Mouse (Mus musculus) limb, embryonic 15.5 days (tissue): ENCODE data around the gene 2410004B18Rik. TPM values are rescaled to one million over a fixed set of nuclear protein-coding genes. Genes with fewer than 3 reads are reported as not detected.

Experiments used
- ATAC-seq: fragments of 200-750 bp; cut with Nextera tagmentation; 2 replicates; pipeline ENCODE4 v1.8.0; 2017; ENCODE audit warnings: low read depth, moderate TSS enrichment; ENCODE audit not compliant: insufficient number of reproducible peaks, low FRiP score, low TSS enrichment
- H3K27ac ChIP-seq: fragments of 300-500 bp; sonication (generic); 2 replicates; pipeline ENCODE4 v1.5.1; 2015; ENCODE audit warnings: moderate library complexity, mild to moderate bottlenecking, inconsistent platforms
- H3K27me3 ChIP-seq: fragments of 300-500 bp; sonication (generic); 2 replicates; pipeline ENCODE4 v1.6.1; 2015; ENCODE audit warnings: inconsistent platforms
- H3K36me3 ChIP-seq: fragments of 300-500 bp; sonication (generic); 2 replicates; pipeline ENCODE4 v1.6.1; 2015; ENCODE audit warnings: inconsistent platforms
- H3K4me1 ChIP-seq: fragments of 300-500 bp; sonication (generic); 2 replicates; pipeline ENCODE4 v1.6.1; 2015; ENCODE audit warnings: inconsistent platforms
- H3K4me2 ChIP-seq: fragments of 300-500 bp; sonication (generic); 2 replicates; pipeline ENCODE4 v1.6.1; 2015; ENCODE audit warnings: mild to moderate bottlenecking, inconsistent platforms
- H3K4me3 ChIP-seq: fragments of 300-500 bp; sonication (generic); 2 replicates; pipeline ENCODE4 v1.5.1; 2015; ENCODE audit warnings: mild to moderate bottlenecking, inconsistent platforms
- H3K9ac ChIP-seq: fragments of 300-500 bp; sonication (generic); 2 replicates; pipeline ENCODE4 v1.6.1; 2015; ENCODE audit warnings: inconsistent platforms
- H3K9me3 ChIP-seq: fragments of 300-500 bp; sonication (generic); 2 replicates; pipeline ENCODE4 v1.6.1; 2016; ENCODE audit warnings: inconsistent platforms
- WGBS: fragments of 180-500 bp; shearing (Covaris S2); methylation state at CpG from one replicate; pipeline ENCODE4 v1.1.7; 2015; 5-methylcytosine and 5-hydroxymethylcytosine counted together
- polyA plus RNA-seq: library from polyadenylated mRNA; unstranded; fragments of >200 nt; fragmentation: Nextera tagmentation; extraction: Ambion mirVana; gene quantifications from 2 replicates; pipeline ENCODE4 v1.2.1, GENCODE M21; 2015

2410004B18Rik gene
- polyA plus RNA-seq, 1 experiment from 2014 or later, result 45.7 TPM

DNA sequence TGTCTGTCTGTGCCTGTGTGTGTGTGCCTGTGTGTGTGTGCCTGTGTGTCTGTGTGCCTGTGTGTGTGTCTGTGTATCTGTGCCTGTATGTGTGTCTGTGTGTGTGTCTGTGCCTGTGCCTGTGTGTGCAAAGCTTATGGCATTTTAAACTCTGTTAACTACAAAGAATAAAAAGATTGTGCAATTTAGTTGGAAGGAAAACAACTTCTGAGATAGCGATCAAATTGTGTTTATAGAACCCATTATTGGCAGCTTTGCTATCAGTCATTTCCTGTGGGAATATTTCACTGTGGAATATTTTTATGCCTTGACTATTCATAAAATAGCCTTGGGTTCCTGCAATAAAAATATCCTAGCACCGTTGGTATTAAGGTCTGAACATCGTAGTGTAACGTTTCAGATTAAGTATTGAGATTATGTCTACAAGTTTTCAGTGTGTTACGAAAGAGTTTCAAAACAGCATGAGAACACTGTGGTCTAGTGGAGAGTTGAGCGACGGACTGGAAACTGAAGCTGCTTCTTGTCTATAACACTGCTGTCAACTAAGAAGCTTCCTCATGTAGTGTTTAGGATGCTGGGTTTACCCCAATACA lies 47.6 kb downstream of the 2410004B18Rik start:
- Histone ChIP-seq H3K9ac (no peak overlapping the region), H3K27ac (no peak overlapping the region), H3K4me3 (no peak overlapping the region), H3K27me3 (no peaks in the 10 kb centered on the region), H3K4me1 (peaks cover 15% of the 10 kb centered on the region), H3K9me3 (no peaks in the 10 kb centered on the region), H3K36me3 (no peaks in the 10 kb centered on the region), H3K4me2 (no peak overlapping the region)
- no peak for ATAC-seq
- WGBS, result 55% methylated on average over 7 of the region's 7 CpGs

DNA sequence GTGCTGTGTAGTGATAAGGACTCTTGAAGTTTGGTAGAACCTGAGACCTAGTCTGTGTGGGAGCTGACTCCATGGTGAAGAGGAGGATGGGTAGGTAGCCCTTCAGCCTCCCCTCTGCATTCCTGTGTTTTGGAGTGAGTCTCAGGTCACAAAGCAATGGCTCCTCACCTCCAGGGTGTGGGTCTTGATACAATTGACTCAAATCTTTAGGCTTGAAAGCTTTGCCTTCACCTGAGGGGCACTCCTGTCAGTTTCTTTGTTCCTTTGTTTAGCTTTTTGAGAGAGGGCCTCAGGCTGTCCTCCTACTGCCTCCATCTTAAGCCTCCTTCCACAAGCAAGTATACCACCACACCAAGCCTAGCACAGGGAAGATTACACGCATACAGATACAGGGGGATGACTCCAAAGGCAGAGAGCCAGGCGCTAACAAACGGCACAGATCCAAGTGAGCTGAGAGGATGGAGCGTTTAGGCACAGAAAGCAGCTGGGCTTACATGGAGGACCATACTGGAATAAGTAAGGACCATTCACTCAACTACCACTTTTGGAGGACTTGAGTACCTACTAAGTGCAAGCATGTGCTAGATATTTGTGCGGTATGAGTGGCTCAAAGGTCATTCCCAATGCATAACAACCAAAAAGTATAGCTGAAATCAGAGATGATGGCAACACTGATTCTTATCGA lies 48.6 kb downstream of the 2410004B18Rik start:
- no peak for ATAC-seq
- Histone ChIP-seq H3K9ac (no peak overlapping the region), H3K4me3 (no peak overlapping the region), H3K4me2 (no peak overlapping the region), H3K9me3 (no peaks in the 10 kb centered on the region), H3K27me3 (no peaks in the 10 kb centered on the region), H3K36me3 (no peaks in the 10 kb centered on the region), H3K4me1 (peaks cover 15% of the 10 kb centered on the region), H3K27ac (no peak overlapping the region)
- 63% methylated on average over 6 of the region's 6 CpGs for WGBS

GRCm38 (mm10) chr3:145987268-145987969 lies 49.6 kb downstream of the 2410004B18Rik start, which contains the start of gene Syde2:
TSS of gene Syde2 (plus strand) at chr3:145987870.
- H3K4me1 ChIP-seq, result peaks cover 18% of the 10 kb centered on the region
- H3K4me2 ChIP-seq, result peak within 1 kb of the TSS; percentile 93
- peak within 1 kb of the TSS; percentile 68 for H3K4me3 ChIP-seq
- WGBS, result under 1% methylated on average over 59 of the region's 65 CpGs
- no peaks in the 10 kb centered on the region for H3K36me3 ChIP-seq
- ATAC-seq, result peak; percentile 87
- no peaks in the 10 kb centered on the region for H3K9me3 ChIP-seq
- H3K9ac ChIP-seq, result peak within 1 kb of the TSS; percentile 64
- peak within 1 kb of the TSS; percentile 90 for H3K27ac ChIP-seq
- H3K27me3 ChIP-seq, result no peaks in the 10 kb centered on the region

- under 1% methylated on average over 96 of the region's 101 CpGs for WGBS
- peak overlapping the region; percentile 68 for H3K4me3 ChIP-seq
These were observed 50.3 kb downstream of the 2410004B18Rik start for GRCm38 (mm10) chr3:145987970-145988683.

DNA sequence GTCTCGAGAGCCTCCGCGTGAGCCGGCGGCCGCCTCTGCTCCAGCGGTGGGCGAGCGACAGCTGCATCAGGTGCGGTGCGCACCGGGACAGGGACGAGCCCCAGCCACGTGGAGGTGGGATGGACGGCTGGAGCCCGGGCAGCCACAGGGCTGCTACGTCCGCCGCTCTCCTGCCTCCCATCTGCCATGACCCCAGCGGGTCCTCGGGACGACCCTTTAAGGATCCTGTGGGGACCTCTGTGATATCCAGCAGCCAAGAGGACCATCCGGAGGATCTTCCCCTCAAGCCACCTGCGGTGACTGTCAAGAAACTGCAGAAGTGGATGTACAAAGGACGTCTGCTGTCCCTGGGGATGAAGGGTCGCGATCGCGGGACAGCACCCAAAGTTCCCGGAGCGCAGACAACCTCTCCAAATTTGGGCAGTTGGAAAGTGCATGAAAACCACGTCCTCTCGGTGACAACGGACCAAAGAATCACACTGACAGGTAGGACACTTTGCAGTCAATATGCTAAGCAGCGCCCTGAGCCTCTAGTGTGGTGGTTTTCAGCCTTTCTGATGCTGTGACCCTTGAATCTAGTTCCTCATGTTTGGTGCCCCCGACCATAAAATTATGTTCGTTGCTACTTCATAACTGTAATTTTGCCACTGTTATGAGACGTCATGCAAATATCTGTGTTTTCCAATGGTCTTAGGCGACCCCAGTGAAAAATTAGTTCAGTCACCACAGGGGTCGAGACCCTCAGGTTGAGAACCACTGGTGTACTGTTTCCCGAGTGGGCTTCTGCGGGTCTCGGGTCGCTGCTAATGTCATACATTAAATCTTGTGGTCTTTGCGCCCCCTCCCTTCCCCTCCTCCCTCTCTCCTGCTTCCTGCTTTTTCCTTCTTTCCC lies 51.1 kb downstream of the 2410004B18Rik start:
- peak; percentile 22 for ATAC-seq
- peak overlapping the region; percentile 90 for H3K27ac ChIP-seq
- no peaks in the 10 kb centered on the region for H3K36me3 ChIP-seq
- H3K9ac ChIP-seq, result peak overlapping the region; percentile 64
- H3K9me3 ChIP-seq, result no peaks in the 10 kb centered on the region
- H3K4me3 ChIP-seq, result peak overlapping the region; percentile 68
- H3K4me2 ChIP-seq, result peak overlapping the region; percentile 93
- peaks cover 30% of the 10 kb centered on the region for H3K4me1 ChIP-seq
- WGBS, result under 1% methylated on average over 44 of the region's 45 CpGs
- H3K27me3 ChIP-seq, result no peaks in the 10 kb centered on the region

More at GRCm38 (mm10) chr3:145987970-145988683, 50.3 kb downstream of the 2410004B18Rik start:
- H3K36me3 ChIP-seq, result no peaks in the 10 kb centered on the region
- no peaks in the 10 kb centered on the region for H3K27me3 ChIP-seq
- peak overlapping the region; percentile 93 for H3K4me2 ChIP-seq
- H3K9me3 ChIP-seq, result no peaks in the 10 kb centered on the region
- H3K27ac ChIP-seq, result peak overlapping the region; percentile 90
- H3K9ac ChIP-seq, result peak overlapping the region; percentile 64
- H3K4me1 ChIP-seq, result peaks cover 25% of the 10 kb centered on the region
- ATAC-seq, result peak; percentile 76

DNA sequence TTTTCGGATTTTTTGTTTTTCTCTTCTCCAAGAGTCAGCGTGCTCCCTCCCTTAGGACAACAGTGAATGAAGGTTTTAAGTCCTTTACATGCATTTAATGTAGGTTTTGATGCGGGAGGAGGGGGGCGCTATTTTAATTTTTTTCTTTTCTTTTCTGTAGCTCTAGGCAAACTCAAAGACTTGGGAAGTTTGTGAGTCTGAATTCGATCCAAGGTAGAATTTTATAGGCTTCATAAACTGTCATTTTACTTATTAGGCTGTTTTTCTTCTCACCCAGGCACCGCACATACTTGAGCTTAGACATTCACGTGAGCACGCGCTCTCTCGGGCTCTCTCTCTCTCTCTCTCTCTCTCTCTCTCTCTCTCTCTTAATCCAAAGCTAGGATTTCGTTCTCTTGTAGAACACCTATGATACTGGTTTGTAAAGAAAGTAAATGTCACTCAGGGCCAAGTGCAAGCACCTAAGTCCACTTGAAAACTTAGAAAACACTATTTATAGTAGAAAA lies 51.8 kb downstream of the 2410004B18Rik start:
- no peak overlapping the region for H3K27ac ChIP-seq
- WGBS, result 2% methylated on average over 11 of the region's 11 CpGs

GRCm38 (mm10) chr3:145991130-145991529 lies 53.3 kb downstream of the 2410004B18Rik start:
- no peaks in the 10 kb centered on the region for H3K9me3 ChIP-seq
- no peaks in the 10 kb centered on the region for H3K36me3 ChIP-seq
- no peaks in the 10 kb centered on the region for H3K27me3 ChIP-seq
- H3K4me1 ChIP-seq, result peaks cover 30% of the 10 kb centered on the region
- ATAC-seq, result no peak
- no peak overlapping the region for H3K9ac ChIP-seq
- no peak overlapping the region for H3K4me3 ChIP-seq
- no peak overlapping the region for H3K4me2 ChIP-seq
- H3K27ac ChIP-seq, result no peak overlapping the region
- WGBS, result 62% methylated on average over 13 of the region's 13 CpGs

More for the DNA sequence above, 51.8 kb downstream of the 2410004B18Rik start:
- no peak for ATAC-seq
- peak overlapping the region; percentile 93 for H3K4me2 ChIP-seq
- H3K36me3 ChIP-seq, result no peaks in the 10 kb centered on the region
- no peak overlapping the region for H3K9ac ChIP-seq
- no peaks in the 10 kb centered on the region for H3K27me3 ChIP-seq
- H3K9me3 ChIP-seq, result no peaks in the 10 kb centered on the region
- peaks cover 30% of the 10 kb centered on the region for H3K4me1 ChIP-seq
- peak overlapping the region; percentile 68 for H3K4me3 ChIP-seq

DNA sequence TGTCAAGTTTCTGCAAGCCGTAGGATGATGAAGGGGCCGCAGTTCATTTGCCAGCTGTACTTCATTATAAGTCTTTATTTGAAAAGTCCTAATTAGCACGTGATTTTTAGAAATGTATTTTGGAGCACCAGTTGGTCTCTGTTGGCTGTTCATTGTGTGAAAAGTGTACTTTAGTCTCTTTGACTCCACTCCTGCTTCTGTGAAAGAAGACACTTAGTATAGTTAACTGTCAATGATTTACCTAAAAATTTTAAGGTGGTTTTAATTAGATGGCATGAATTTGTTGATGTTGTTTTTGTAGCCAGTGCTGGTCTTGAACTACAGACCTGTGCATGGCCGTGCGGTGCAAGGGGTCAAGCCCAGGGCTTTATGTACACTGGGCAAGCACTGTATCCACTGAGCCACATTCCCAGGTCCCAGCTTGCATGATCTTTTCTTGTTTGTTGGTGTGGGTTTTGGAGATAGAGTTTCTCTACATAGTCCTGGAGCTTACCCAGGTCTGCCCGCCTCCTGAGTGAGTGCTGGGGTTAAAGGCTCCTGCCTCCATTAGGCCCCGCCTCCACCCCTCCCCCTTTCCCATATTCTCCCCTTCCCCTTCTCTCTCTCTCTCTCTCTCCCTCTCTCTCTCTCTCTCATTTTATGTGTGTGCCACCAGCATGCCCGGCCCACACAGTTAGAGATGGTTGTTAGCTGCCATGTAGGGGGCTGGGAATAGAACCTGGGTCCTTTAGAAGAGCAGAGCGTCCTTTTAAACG lies 54.3 kb downstream of the 2410004B18Rik start:
- H3K27me3 ChIP-seq, result no peaks in the 10 kb centered on the region
- no peaks in the 10 kb centered on the region for H3K36me3 ChIP-seq
- no peak overlapping the region for H3K9ac ChIP-seq
- H3K9me3 ChIP-seq, result no peaks in the 10 kb centered on the region
- no peak overlapping the region for H3K27ac ChIP-seq
- WGBS, result 81% methylated on average over 10 of the region's 10 CpGs
- H3K4me1 ChIP-seq, result peaks cover 30% of the 10 kb centered on the region
- H3K4me3 ChIP-seq, result no peak overlapping the region
- no peak overlapping the region for H3K4me2 ChIP-seq
- no peak for ATAC-seq

- H3K9ac ChIP-seq, result no peak overlapping the region
- whole genome bisulfite sequencing, result 50% methylated on average over 10 of the region's 10 CpGs
These were observed 55.0 kb downstream of the 2410004B18Rik start for GRCm38 (mm10) chr3:145992796-145993195.

GRCm38 (mm10) chr3:145993481-145994201 lies 55.8 kb downstream of the 2410004B18Rik start:
- Histone ChIP-seq H3K4me2 (no peak overlapping the region), H3K9ac (no peak overlapping the region), H3K4me1 (peaks cover 28% of the 10 kb centered on the region), H3K27me3 (no peaks in the 10 kb centered on the region), H3K4me3 (no peak overlapping the region), H3K27ac (0 out of 2 replicates have a peak overlapping the region, but pooled peaks have one; percentile 17), H3K36me3 (0 out of 2 replicates have a peak, but pooled peaks cover 3% of the 10 kb centered on the region), H3K9me3 (no peaks in the 10 kb centered on the region)
- no peak for ATAC-seq
- WGBS, result 62% methylated on average over 14 of the region's 14 CpGs

More at GRCm38 (mm10) chr3:145992796-145993195, 55.0 kb downstream of the 2410004B18Rik start:
- H3K27me3 ChIP-seq, result no peaks in the 10 kb centered on the region
- no peak overlapping the region for H3K4me3 ChIP-seq
- H3K4me1 ChIP-seq, result peaks cover 30% of the 10 kb centered on the region
- H3K4me2 ChIP-seq, result 0 out of 2 replicates have a peak overlapping the region, but pooled peaks have one; percentile 10
- ATAC-seq, result no peak
- H3K9me3 ChIP-seq, result no peaks in the 10 kb centered on the region
- no peaks in the 10 kb centered on the region for H3K36me3 ChIP-seq
- H3K27ac ChIP-seq, result no peak overlapping the region; the same call in 1 of the 2 replicates
